ENCODE assay signal across 18 mouse cellular contexts in the genomic region with DNA sequence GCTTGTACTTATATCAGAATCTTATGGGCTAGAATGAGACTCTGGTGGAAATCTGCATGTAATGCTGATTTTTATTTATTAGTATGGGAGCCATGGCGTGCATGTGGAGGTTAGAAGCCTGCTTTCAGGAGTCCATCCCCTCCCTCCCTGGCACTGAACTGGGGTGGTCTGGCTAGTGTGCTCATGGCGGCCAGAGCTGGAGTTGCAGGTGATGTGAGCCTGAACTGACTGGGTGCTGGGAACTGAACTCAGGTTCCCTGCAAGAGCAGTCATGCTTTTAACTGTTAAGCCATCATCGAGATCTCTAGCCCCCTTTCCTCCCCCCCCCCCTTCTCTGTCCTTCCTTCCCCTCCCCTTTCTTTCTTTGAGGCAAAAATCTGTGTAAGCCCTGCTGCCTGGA.
"Had no signal": no experiment of that assay in that cellular context is flagged by ENCODE, and none has a peak within 500 bp of the region (broad histone marks: within the 10 kb centered on the region; RNA-seq: fewer than 3 reads in every experiment).

No protein-coding gene starts in this region.

- DNase-seq: lung, adult 18-20 months; lung, embryonic 14.5 days; lung, postnatal 10 days; lung, postnatal 4 days; midbrain, embryonic 14.5 days; retina, postnatal 1 day; right cerebral cortex, adult 18-20 months; right cerebral cortex, postnatal 25 days; right cerebral cortex, postnatal 4 days; spleen, adult 18-20 months; thymus, adult 18-20 months; thymus, postnatal 14 days; thymus, postnatal 36 days had no signal

- H3K4me1 ChIP-seq: midbrain, embryonic 10.5 days; midbrain, embryonic 12.5 days had no signal

- H3K4me3 ChIP-seq: midbrain, embryonic 10.5 days; midbrain, embryonic 12.5 days; myocyte; neural tube, embryonic 13.5 days; neural tube, embryonic 15.5 days had no signal

- H3K27me3 ChIP-seq: midbrain, embryonic 12.5 days; neural tube, embryonic 13.5 days; neural tube, embryonic 15.5 days had no signal

- H3K36me3 ChIP-seq: neural tube, embryonic 15.5 days had no signal

- H3K9me3 ChIP-seq: midbrain, embryonic 10.5 days; midbrain, embryonic 12.5 days; neural tube, embryonic 13.5 days; neural tube, embryonic 15.5 days had no signal
